Mouse (Mus musculus) heart, postnatal 0 days (tissue): ENCODE measurements around the gene A3galt2.

Experiments used
- CTCF ChIP-seq: IDR thresholded peaks from 2 replicates; pipeline ENCODE4 v1.5.1; 2016; ENCODE audit warnings: antibody characterized with exemption, control low read depth, low read depth
- EP300 ChIP-seq: IDR thresholded peaks from 2 replicates; pipeline ENCODE4 v1.6.1; 2016; ENCODE audit warnings: antibody characterized with exemption, low read depth

- TF ChIP-seq CTCF (no peak), EP300 (no peak)
Observed at GRCm38 (mm10) chr4:128710800-128711199, 44.4 kb upstream of the A3galt2 start.
